Mouse (Mus musculus): Measurements from ENCODE around the gene Pou1f1. TPM values are rescaled to one million over a fixed set of nuclear protein-coding genes. Genes with fewer than 3 reads are reported as not detected.

Gene Pou1f1
- not detected in 2 replicates for polyA plus RNA-seq (2015; fragmentation: Nextera tagmentation; extraction: Ambion mirVana)

GRCm38 (mm10) chr16:65520211-65520610 lies at the start of gene Pou1f1:
Gene Pou1f1, plus strand, starts transcription at chr16:65520511.
- Histone ChIP-seq H3K36me3 (ENCODE audit: control insufficient read depth, insufficient read depth, low read length) (no peaks in the 10 kb centered on the region), H3K4me2 (ENCODE audit: low read depth, low read length) (no peak within 1 kb of the TSS), H3K27me3 (replicated peaks; ENCODE audit: control insufficient read depth, insufficient read depth, low read length) (no peaks in the 10 kb centered on the region), H3K27ac (ENCODE audit: low read length) (no peak within 1 kb of the TSS), H3K4me3 (ENCODE audit: low read length) (no peak within 1 kb of the TSS), H3K9me3 (ENCODE audit: control insufficient read depth, low read length) (no peaks in the 10 kb centered on the region), H3K9ac (ENCODE audit: low read depth, low read length) (no peak within 1 kb of the TSS), H3K4me1 (ENCODE audit: control insufficient read depth, insufficient read depth, low read length) (no peaks in the 10 kb centered on the region)
- WGBS: 71% methylated on average over 6 of the region's 6 CpGs
- ATAC-seq: no peak

GRCm38 (mm10) chr16:65470650-65471049 lies 49.7 kb upstream of the Pou1f1 start:
- H3K9ac ChIP-seq (ENCODE audit: low read depth, low read length): no peak overlapping the region
- no peaks in the 10 kb centered on the region for H3K9me3 ChIP-seq (ENCODE audit: control insufficient read depth, low read length)
- no peaks in the 10 kb centered on the region for H3K27me3 ChIP-seq (replicated peaks; ENCODE audit: control insufficient read depth, insufficient read depth, low read length)
- H3K36me3 ChIP-seq (ENCODE audit: control insufficient read depth, insufficient read depth, low read length): no peaks in the 10 kb centered on the region
- H3K4me1 ChIP-seq (ENCODE audit: control insufficient read depth, insufficient read depth, low read length): no peaks in the 10 kb centered on the region
- 60% methylated on average over 4 of the region's 4 CpGs for WGBS
- H3K27ac ChIP-seq (ENCODE audit: low read length): no peak overlapping the region
- H3K4me2 ChIP-seq (ENCODE audit: low read depth, low read length): no peak overlapping the region
- H3K4me3 ChIP-seq (ENCODE audit: low read length): no peak overlapping the region
- ATAC-seq: no peak

- no peak overlapping the region for H3K4me3 ChIP-seq (ENCODE audit: low read length)
- H3K4me1 ChIP-seq (ENCODE audit: control insufficient read depth, insufficient read depth, low read length): no peaks in the 10 kb centered on the region
- H3K9me3 ChIP-seq (ENCODE audit: control insufficient read depth, low read length): no peaks in the 10 kb centered on the region
- H3K4me2 ChIP-seq (ENCODE audit: low read depth, low read length): no peak overlapping the region
- H3K27ac ChIP-seq (ENCODE audit: low read length): no peak overlapping the region
- WGBS: 15% methylated on average over 5 of the region's 5 CpGs
- H3K9ac ChIP-seq (ENCODE audit: low read depth, low read length): no peak overlapping the region
- no peaks in the 10 kb centered on the region for H3K36me3 ChIP-seq (ENCODE audit: control insufficient read depth, insufficient read depth, low read length)
- ATAC-seq: no peak
- no peaks in the 10 kb centered on the region for H3K27me3 ChIP-seq (replicated peaks; ENCODE audit: control insufficient read depth, insufficient read depth, low read length)
These were observed 47.8 kb upstream of the Pou1f1 start for GRCm38 (mm10) chr16:65472472-65473001.

- Histone ChIP-seq H3K4me2 (ENCODE audit: low read depth, low read length) (no peak overlapping the region), H3K27ac (ENCODE audit: low read length) (no peak overlapping the region), H3K9ac (ENCODE audit: low read depth, low read length) (no peak overlapping the region), H3K4me3 (ENCODE audit: low read length) (no peak overlapping the region), H3K27me3 (replicated peaks; ENCODE audit: control insufficient read depth, insufficient read depth, low read length) (no peaks in the 10 kb centered on the region), H3K9me3 (ENCODE audit: control insufficient read depth, low read length) (no peaks in the 10 kb centered on the region), H3K4me1 (ENCODE audit: control insufficient read depth, insufficient read depth, low read length) (no peaks in the 10 kb centered on the region), H3K36me3 (ENCODE audit: control insufficient read depth, insufficient read depth, low read length) (no peaks in the 10 kb centered on the region)
- 84% methylated on average over 6 of the region's 6 CpGs for WGBS
- ATAC-seq: no peak
These were observed 34.6 kb upstream of the Pou1f1 start for GRCm38 (mm10) chr16:65485726-65486125.

- no peak for ATAC-seq
- H3K4me1 ChIP-seq (ENCODE audit: control insufficient read depth, insufficient read depth, low read length): no peaks in the 10 kb centered on the region
- no peak overlapping the region for H3K4me2 ChIP-seq (ENCODE audit: low read depth, low read length)
- no peak overlapping the region for H3K4me3 ChIP-seq (ENCODE audit: low read length)
- WGBS: 76% methylated on average over 5 of the region's 5 CpGs
- H3K9ac ChIP-seq (ENCODE audit: low read depth, low read length): no peak overlapping the region
- H3K36me3 ChIP-seq (ENCODE audit: control insufficient read depth, insufficient read depth, low read length): no peaks in the 10 kb centered on the region
- H3K27ac ChIP-seq (ENCODE audit: low read length): no peak overlapping the region
- H3K9me3 ChIP-seq (ENCODE audit: control insufficient read depth, low read length): no peaks in the 10 kb centered on the region
- H3K27me3 ChIP-seq (replicated peaks; ENCODE audit: control insufficient read depth, insufficient read depth, low read length): no peaks in the 10 kb centered on the region
These were observed 24.3 kb upstream of the Pou1f1 start for GRCm38 (mm10) chr16:65496030-65496429.

GRCm38 (mm10) chr16:65497049-65497448 lies 23.3 kb upstream of the Pou1f1 start:
- WGBS: 29% methylated on average over 2 of the region's 2 CpGs
- Histone ChIP-seq H3K9ac (ENCODE audit: low read depth, low read length) (no peak overlapping the region), H3K36me3 (ENCODE audit: control insufficient read depth, insufficient read depth, low read length) (no peaks in the 10 kb centered on the region), H3K4me1 (ENCODE audit: control insufficient read depth, insufficient read depth, low read length) (no peaks in the 10 kb centered on the region), H3K27me3 (replicated peaks; ENCODE audit: control insufficient read depth, insufficient read depth, low read length) (no peaks in the 10 kb centered on the region), H3K4me3 (ENCODE audit: low read length) (no peak overlapping the region), H3K4me2 (ENCODE audit: low read depth, low read length) (no peak overlapping the region), H3K27ac (ENCODE audit: low read length) (no peak overlapping the region), H3K9me3 (ENCODE audit: control insufficient read depth, low read length) (no peaks in the 10 kb centered on the region)
- ATAC-seq: no peak

GRCm38 (mm10) chr16:65514223-65514622 lies 6.1 kb upstream of the Pou1f1 start:
- Histone ChIP-seq H3K36me3 (ENCODE audit: control insufficient read depth, insufficient read depth, low read length) (no peaks in the 10 kb centered on the region), H3K4me3 (ENCODE audit: low read length) (no peak overlapping the region), H3K4me2 (ENCODE audit: low read depth, low read length) (no peak overlapping the region), H3K27ac (ENCODE audit: low read length) (no peak overlapping the region), H3K4me1 (ENCODE audit: control insufficient read depth, insufficient read depth, low read length) (no peaks in the 10 kb centered on the region), H3K27me3 (replicated peaks; ENCODE audit: control insufficient read depth, insufficient read depth, low read length) (no peaks in the 10 kb centered on the region), H3K9ac (ENCODE audit: low read depth, low read length) (no peak overlapping the region), H3K9me3 (ENCODE audit: control insufficient read depth, low read length) (no peaks in the 10 kb centered on the region)
- no peak for ATAC-seq
- WGBS: 72% methylated on average over 7 of the region's 7 CpGs

GRCm38 (mm10) chr16:65526004-65526403 lies 5.7 kb downstream of the Pou1f1 start:
- H3K9ac ChIP-seq (ENCODE audit: low read depth, low read length): no peak overlapping the region
- ATAC-seq: no peak
- no peaks in the 10 kb centered on the region for H3K9me3 ChIP-seq (ENCODE audit: control insufficient read depth, low read length)
- no peak overlapping the region for H3K4me3 ChIP-seq (ENCODE audit: low read length)
- H3K36me3 ChIP-seq (ENCODE audit: control insufficient read depth, insufficient read depth, low read length): no peaks in the 10 kb centered on the region
- H3K4me2 ChIP-seq (ENCODE audit: low read depth, low read length): no peak overlapping the region
- 82% methylated on average over 2 of the region's 2 CpGs for WGBS
- no peaks in the 10 kb centered on the region for H3K27me3 ChIP-seq (replicated peaks; ENCODE audit: control insufficient read depth, insufficient read depth, low read length)
- no peak overlapping the region for H3K27ac ChIP-seq (ENCODE audit: low read length)
- no peaks in the 10 kb centered on the region for H3K4me1 ChIP-seq (ENCODE audit: control insufficient read depth, insufficient read depth, low read length)

- Histone ChIP-seq H3K4me2 (ENCODE audit: low read depth, low read length) (no peak overlapping the region), H3K27ac (ENCODE audit: low read length) (no peak overlapping the region), H3K36me3 (ENCODE audit: control insufficient read depth, insufficient read depth, low read length) (no peaks in the 10 kb centered on the region), H3K9me3 (ENCODE audit: control insufficient read depth, low read length) (no peaks in the 10 kb centered on the region), H3K4me3 (ENCODE audit: low read length) (no peak overlapping the region), H3K4me1 (ENCODE audit: control insufficient read depth, insufficient read depth, low read length) (no peaks in the 10 kb centered on the region), H3K9ac (ENCODE audit: low read depth, low read length) (no peak overlapping the region), H3K27me3 (replicated peaks; ENCODE audit: control insufficient read depth, insufficient read depth, low read length) (no peaks in the 10 kb centered on the region)
- ATAC-seq: no peak
- 85% methylated on average over 5 of the region's 5 CpGs for WGBS
These were observed 6.4 kb downstream of the Pou1f1 start for GRCm38 (mm10) chr16:65526695-65527094.

GRCm38 (mm10) chr16:65529589-65529988 lies 9.3 kb downstream of the Pou1f1 start:
- 22% methylated on average over 5 of the region's 5 CpGs for WGBS
- ATAC-seq: no peak
- Histone ChIP-seq H3K27me3 (replicated peaks; ENCODE audit: control insufficient read depth, insufficient read depth, low read length) (no peaks in the 10 kb centered on the region), H3K4me1 (ENCODE audit: control insufficient read depth, insufficient read depth, low read length) (no peaks in the 10 kb centered on the region), H3K4me3 (ENCODE audit: low read length) (no peak overlapping the region), H3K36me3 (ENCODE audit: control insufficient read depth, insufficient read depth, low read length) (no peaks in the 10 kb centered on the region), H3K9me3 (ENCODE audit: control insufficient read depth, low read length) (no peaks in the 10 kb centered on the region), H3K9ac (ENCODE audit: low read depth, low read length) (no peak overlapping the region), H3K27ac (ENCODE audit: low read length) (no peak overlapping the region), H3K4me2 (ENCODE audit: low read depth, low read length) (no peak overlapping the region)

Measured in intestine, embryonic 16.5 days (tissue).